Mouse (Mus musculus): ENCODE measurements at regions not wholly inside any gene's neighbourhood (a gene's known extent, or its start where the extent isn't known, plus 50 kb on each side); places are given as distances from the start of the nearest gene placed in this dataset.

- TF ChIP-seq POLR2A (IDR thresholded peaks at IDR 0.05; ENCODE audit: low read depth, low read length) = no peak
- no peak for TF ChIP-seq CTCF (IDR thresholded peaks at IDR 0.05; ENCODE audit: extremely low read depth, insufficient read depth, insufficient read length, insufficient replicate concordance)
Measured at GRCm38 (mm10) chr7:82943376-82943775, 76.2 kb downstream of the Mex3b start.

Data from spleen, adult 2 months (tissue).